Mouse (Mus musculus) frontal cortex, postnatal 10 days (tissue): ENCODE results near the gene Tmem208.

ENCODE experiments used
- DNase-seq, 2 experiments: peaks; one replicate each; pipeline ENCODE4 v3.0.0; 2022; ENCODE audit warnings: low spot score in 2 of 2, mixed read lengths in 1 of 2

The Tmem208 gene

GRCm38 (mm10) chr8:105353583-105354135 lies 27.5 kb downstream of the Tmem208 start:
- no peak for DNase-seq

- no peak for DNase-seq
These were observed 28.4 kb downstream of the Tmem208 start for GRCm38 (mm10) chr8:105354549-105354948.

GRCm38 (mm10) chr8:105355179-105356024 lies 29.2 kb downstream of the Tmem208 start:
- DNase-seq = no peak

GRCm38 (mm10) chr8:105356681-105357080 lies 30.5 kb downstream of the Tmem208 start:
- no peak for DNase-seq

- no peak for DNase-seq
These were observed 33.1 kb downstream of the Tmem208 start for GRCm38 (mm10) chr8:105359208-105359607.

- no peak for DNase-seq
These were observed 33.5 kb downstream of the Tmem208 start for GRCm38 (mm10) chr8:105359646-105360045.

GRCm38 (mm10) chr8:105361751-105362702 lies 35.9 kb downstream of the Tmem208 start:
- DNase-seq = no peak

- DNase-seq = no peak
These were observed 41.0 kb downstream of the Tmem208 start for GRCm38 (mm10) chr8:105367107-105367506.

- DNase-seq = no peak
These were observed 46.3 kb downstream of the Tmem208 start for GRCm38 (mm10) chr8:105372473-105372872.

- no peak for DNase-seq
These were observed 46.9 kb downstream of the Tmem208 start, which contains the start of gene Plekhg4 for GRCm38 (mm10) chr8:105373032-105373431. Plekhg4 (plus strand) TSS chr8:105373274.

- no peak for DNase-seq
These were observed 48.4 kb downstream of the Tmem208 start for GRCm38 (mm10) chr8:105374513-105374966.

- peak in 1 of 2 experiments; percentile 48 for DNase-seq
These were observed 52.5 kb downstream of the Tmem208 start for GRCm38 (mm10) chr8:105378673-105379072.

GRCm38 (mm10) chr8:105380308-105380707 lies 54.2 kb downstream of the Tmem208 start:
- no peak for DNase-seq

GRCm38 (mm10) chr8:105384070-105384469 lies 57.9 kb downstream of the Tmem208 start:
- no peak for DNase-seq
